Mouse (Mus musculus) heart, adult 2 months (tissue): ENCODE measurements around the gene Brinp3.

ENCODE experiments used
- CTCF ChIP-seq: fragments of 200-600 bp; IDR thresholded peaks from 2 replicates; pipeline ENCODE4 v1.8.1; 2022; ENCODE audit warnings: antibody characterized with exemption, mild to moderate bottlenecking, moderate library complexity
- EP300 ChIP-seq: fragments of 200-500 bp; IDR thresholded peaks from 2 replicates; pipeline ENCODE4 v1.6.1; 2011; ENCODE audit warnings: low read depth, low read length, control low read depth; ENCODE audit not compliant: insufficient read depth
- POLR2A ChIP-seq: fragments of 200-500 bp; IDR thresholded peaks from 2 replicates; pipeline ENCODE4 v1.6.1; 2011; ENCODE audit warnings: mild to moderate bottlenecking, low read depth, low read length, control low read depth; ENCODE audit not compliant: insufficient read depth

GRCm38 (mm10) chr1:146844087-146844486, 349.5 kb downstream of the Brinp3 start:
- TF ChIP-seq EP300, result no peak
- no peak for TF ChIP-seq CTCF
- TF ChIP-seq POLR2A, result no peak
